Mouse (Mus musculus) liver, adult 2 months (tissue): ENCODE results near the gene Lrguk. TPM values are rescaled to one million over a fixed set of nuclear protein-coding genes. Genes with fewer than 3 reads are reported as not detected.

Experiments
- DNase-seq: peaks from one replicate; pipeline ENCODE4 v3.0.0-alpha.2; 2011; ENCODE audit warnings: low read depth, low spot score; ENCODE audit errors: extremely low read depth
- H3K27ac ChIP-seq: fragments of 200-500 bp; replicated peaks from 2 replicates; pipeline ENCODE4 v1.5.1; 2012; ENCODE audit warnings: low read depth, mild to moderate bottlenecking, control low read depth, inconsistent platforms, low read length; ENCODE audit not compliant: insufficient read depth
- H3K27me3 ChIP-seq: fragments of 200-500 bp; 2 replicates; pipeline ENCODE4 v1.6.1; 2012; ENCODE audit warnings: mild to moderate bottlenecking, moderate library complexity, low read length, inconsistent platforms; ENCODE audit not compliant: control insufficient read depth, insufficient read depth
- H3K36me3 ChIP-seq: fragments of 200-500 bp; 2 replicates; pipeline ENCODE4 v1.6.1; 2012; ENCODE audit warnings: low read length, inconsistent platforms; ENCODE audit not compliant: control insufficient read depth, insufficient read depth
- H3K4me1 ChIP-seq: fragments of 200-500 bp; 2 replicates; pipeline ENCODE4 v1.6.1; 2011; ENCODE audit warnings: low read length; ENCODE audit not compliant: control insufficient read depth, insufficient read depth
- H3K4me3 ChIP-seq: fragments of 200-500 bp; 2 replicates; pipeline ENCODE4 v1.5.1; 2011; ENCODE audit warnings: low read depth, mild to moderate bottlenecking, control low read depth, low read length, moderate library complexity; ENCODE audit not compliant: insufficient read depth
- H3K79me2 ChIP-seq: fragments of 200-500 bp; 2 replicates; pipeline ENCODE4 v1.6.1; 2012; ENCODE audit warnings: inconsistent platforms, mild to moderate bottlenecking, low read length, moderate library complexity; ENCODE audit not compliant: control insufficient read depth, insufficient read depth
- H3K9ac ChIP-seq: fragments of 200-500 bp; 2 replicates; pipeline ENCODE4 v1.6.1; 2012; ENCODE audit warnings: low read depth, mild to moderate bottlenecking, control low read depth, inconsistent platforms, low read length
- CTCF ChIP-seq: fragments of 200-500 bp; IDR thresholded peaks from 2 replicates; pipeline ENCODE4 v1.5.1; 2011; ENCODE audit warnings: low read depth, low read length, control low read depth
- POLR2A ChIP-seq: fragments of 200-500 bp; IDR thresholded peaks from 2 replicates; pipeline ENCODE4 v1.6.1; 2011; ENCODE audit warnings: low read length, control low read depth; ENCODE audit not compliant: insufficient read depth; ENCODE audit errors: extremely low read depth
- WGBS: fragments of 180-500 bp; shearing (Covaris S2); methylation state at CpG from one replicate; pipeline ENCODE4 v1.1.7; 2018; 5-methylcytosine and 5-hydroxymethylcytosine counted together
- polyA plus RNA-seq: library from polyadenylated mRNA; depleted of rRNA; stranded (reverse); fragments of >200 nt; gene quantifications from 2 replicates; pipeline ENCODE4 v1.2.3, GENCODE M21; 2012
- total RNA-seq: library from RNA; depleted of rRNA; stranded (reverse); fragments of >200 nt; gene quantifications from 2 replicates; pipeline ENCODE4 v1.2.3, GENCODE M21; 2014

Lrguk gene
- total and polyA plus RNA-seq, 2 experiments, result under 0.01 TPM; not detected in 1

GRCm38 (mm10) chr6:33999530-33999929 is 29.7 kb upstream of the Lrguk start:
- no peak for TF ChIP-seq CTCF
- no peak for TF ChIP-seq POLR2A
- 45% methylated on average over 7 of the region's 7 CpGs for WGBS
- Histone ChIP-seq H3K4me3 (no peak overlapping the region), H3K4me1 (no peaks in the 10 kb centered on the region), H3K9ac (no peak overlapping the region), H3K36me3 (no peaks in the 10 kb centered on the region), H3K27me3 (no peaks in the 10 kb centered on the region), H3K79me2 (no peaks in the 10 kb centered on the region), H3K27ac (no peak overlapping the region)
- no peak for DNase-seq

GRCm38 (mm10) chr6:34000644-34001043 is 28.6 kb upstream of the Lrguk start:
- H3K27ac ChIP-seq, result no peak overlapping the region
- H3K79me2 ChIP-seq, result no peaks in the 10 kb centered on the region
- no peak for DNase-seq
- H3K27me3 ChIP-seq, result no peaks in the 10 kb centered on the region
- whole genome bisulfite sequencing, result 92% methylated on average over 7 of the region's 7 CpGs
- H3K36me3 ChIP-seq, result no peaks in the 10 kb centered on the region
- H3K4me3 ChIP-seq, result no peak overlapping the region
- TF ChIP-seq POLR2A (no peak), CTCF (no peak)
- no peaks in the 10 kb centered on the region for H3K4me1 ChIP-seq
- no peak overlapping the region for H3K9ac ChIP-seq

- Histone ChIP-seq H3K79me2 (no peaks in the 10 kb centered on the region), H3K9ac (no peak overlapping the region), H3K4me3 (no peak overlapping the region), H3K27ac (no peak overlapping the region), H3K27me3 (no peaks in the 10 kb centered on the region), H3K36me3 (no peaks in the 10 kb centered on the region), H3K4me1 (no peaks in the 10 kb centered on the region)
- 40% methylated on average over 1 of the region's 1 CpGs for WGBS
- DNase-seq, result no peak
- TF ChIP-seq CTCF (no peak), POLR2A (no peak)
Measured at GRCm38 (mm10) chr6:34003033-34003432, 26.2 kb upstream of the Lrguk start.

GRCm38 (mm10) chr6:34013469-34013868 is 15.8 kb upstream of the Lrguk start:
- Histone ChIP-seq H3K36me3 (no peaks in the 10 kb centered on the region), H3K4me1 (no peaks in the 10 kb centered on the region), H3K27ac (no peak overlapping the region), H3K79me2 (no peaks in the 10 kb centered on the region), H3K4me3 (no peak overlapping the region), H3K9ac (no peak overlapping the region), H3K27me3 (no peaks in the 10 kb centered on the region)
- DNase-seq, result no peak
- WGBS, result 81% methylated on average over 6 of the region's 6 CpGs
- TF ChIP-seq CTCF (no peak), POLR2A (no peak)

GRCm38 (mm10) chr6:34029746-34030027 is 439 bp downstream of the Lrguk start:
- Histone ChIP-seq H3K9ac (no peak overlapping the region), H3K36me3 (no peaks in the 10 kb centered on the region), H3K27ac (no peak overlapping the region), H3K4me3 (peak overlapping the region; percentile 48), H3K4me1 (no peaks in the 10 kb centered on the region), H3K79me2 (no peaks in the 10 kb centered on the region), H3K27me3 (no peaks in the 10 kb centered on the region; the same call in 1 of the 2 replicates)
- WGBS, result 5% methylated on average over 4 of the region's 4 CpGs
- no peak for DNase-seq
- TF ChIP-seq CTCF, result no peak
- TF ChIP-seq POLR2A, result no peak

- Histone ChIP-seq H3K4me3 (no peak overlapping the region), H3K27ac (no peak overlapping the region), H3K27me3 (no peaks in the 10 kb centered on the region; the same call in 1 of the 2 replicates), H3K79me2 (no peaks in the 10 kb centered on the region), H3K9ac (no peak overlapping the region), H3K4me1 (no peaks in the 10 kb centered on the region), H3K36me3 (no peaks in the 10 kb centered on the region)
- DNase-seq, result no peak
- WGBS, result 22% methylated on average over 3 of the region's 3 CpGs
- TF ChIP-seq POLR2A (no peak), CTCF (no peak)
Measured at GRCm38 (mm10) chr6:34034096-34034495, 4.8 kb downstream of the Lrguk start.
